Mouse (Mus musculus): ENCODE data around the gene Ankle1.

GRCm38 (mm10) chr8:71379512-71380075 is 26.2 kb upstream of the Ankle1 start:
- TF ChIP-seq ELF1 (IDR thresholded peaks at IDR 0.05; ENCODE audit: low read depth, low read length) = no peak
- TF ChIP-seq MEF2A (IDR thresholded peaks at IDR 0.05; ENCODE audit: extremely low read depth, insufficient replicate concordance, low read depth, low read length, poor library complexity, severe bottlenecking) = no peak
- TF ChIP-seq MXI1 (IDR thresholded peaks at IDR 0.05; ENCODE audit: low read depth, low read length) = no peak
- no peak for TF ChIP-seq E2F4 (IDR thresholded peaks at IDR 0.05; ENCODE audit: borderline replicate concordance, low read depth, low read length)
- TF ChIP-seq USF2 (IDR thresholded peaks at IDR 0.05; ENCODE audit: borderline replicate concordance in 1 of 2, insufficient read depth in 1 of 2, low read depth in 1 of 2, low read length in 2 of 2) = no peak
- TF ChIP-seq USF1 (IDR thresholded peaks at IDR 0.05; ENCODE audit: low read depth, low read length) = no peak
- TF ChIP-seq CTCF (IDR thresholded peaks at IDR 0.05 in 2 of 3, conservative IDR thresholded peaks at IDR 0.05 in 1 of 3; ENCODE audit: control insufficient read depth in 1 of 3, insufficient read depth in 1 of 3, low read depth in 2 of 3, low read length in 3 of 3, poor library complexity in 1 of 3, severe bottlenecking in 1 of 3) = no peak
- TF ChIP-seq ZMIZ1 (IDR thresholded peaks at IDR 0.05; ENCODE audit: low read depth, low read length) = no peak
- no peak for TF ChIP-seq TCF12 (IDR thresholded peaks at IDR 0.05; ENCODE audit: low read depth, low read length)
- TF ChIP-seq TAL1 (IDR thresholded peaks at IDR 0.05; ENCODE audit: low read length) = no peak
